Mouse (Mus musculus) small intestine, adult 2 months (tissue): ENCODE results near the gene Slc6a18. TPM values are rescaled to one million over a fixed set of nuclear protein-coding genes. Genes with fewer than 3 reads are reported as not detected.

Source experiments
- H3K27ac ChIP-seq: fragments of 200-500 bp; 2 replicates; pipeline ENCODE4 v1.5.1; 2012; ENCODE audit warnings: low read depth, low read length, control low read depth, inconsistent platforms; ENCODE audit not compliant: insufficient read depth
- H3K27me3 ChIP-seq: fragments of 200-500 bp; 2 replicates; pipeline ENCODE4 v1.6.1; 2012; ENCODE audit warnings: mild to moderate bottlenecking, moderate library complexity, low read length, inconsistent platforms; ENCODE audit not compliant: control insufficient read depth, insufficient read depth
- H3K36me3 ChIP-seq: fragments of 200-500 bp; 2 replicates; pipeline ENCODE4 v1.6.1; 2012; ENCODE audit warnings: mild to moderate bottlenecking, low read length, control low read depth, inconsistent platforms; ENCODE audit not compliant: control insufficient read depth, insufficient read depth
- H3K4me1 ChIP-seq: fragments of 200-500 bp; 2 replicates; pipeline ENCODE4 v1.6.1; 2012; ENCODE audit warnings: low read length, inconsistent platforms, mixed read lengths; ENCODE audit not compliant: control insufficient read depth, insufficient read depth, insufficient read length
- H3K4me3 ChIP-seq: fragments of 200-500 bp; 2 replicates; pipeline ENCODE4 v1.5.1; 2012; ENCODE audit warnings: low read depth, mild to moderate bottlenecking, control low read depth, inconsistent platforms, low read length, moderate library complexity
- CTCF ChIP-seq: fragments of 200-500 bp; IDR thresholded peaks from 2 replicates; pipeline ENCODE4 v1.5.1; 2012; ENCODE audit warnings: low read depth, mild to moderate bottlenecking, control low read depth, inconsistent platforms, low read length, moderate library complexity, mixed read lengths; ENCODE audit not compliant: insufficient replicate concordance, insufficient read length; ENCODE audit errors: extremely low read depth
- POLR2A ChIP-seq: fragments of 200-500 bp; IDR thresholded peaks from 2 replicates; pipeline ENCODE4 v1.6.1; 2012; ENCODE audit warnings: low read depth, mild to moderate bottlenecking, control low read depth, inconsistent platforms, low read length, moderate library complexity
- WGBS: fragments of 180-500 bp; shearing (Covaris S2); methylation state at CpG from one replicate; pipeline ENCODE4 v1.1.7; 2018; 5-methylcytosine and 5-hydroxymethylcytosine counted together
- polyA plus RNA-seq: library from polyadenylated mRNA; depleted of rRNA; stranded (reverse); fragments of >200 nt; gene quantifications from 2 replicates; pipeline ENCODE4 v1.2.3, GENCODE M21; 2012

Slc6a18 gene
- polyA plus RNA-seq, 1 experiment: 0.81 TPM

- no peak for TF ChIP-seq CTCF
- TF ChIP-seq POLR2A: no peak
- H3K4me1 ChIP-seq: no peaks in the 10 kb centered on the region
- H3K4me3 ChIP-seq: no peak overlapping the region
- no peak overlapping the region for H3K27ac ChIP-seq
- no peaks in the 10 kb centered on the region for H3K36me3 ChIP-seq
- no peaks in the 10 kb centered on the region for H3K27me3 ChIP-seq
- WGBS: 83% methylated on average over 4 of the region's 4 CpGs
These were observed 36.5 kb downstream of the Slc6a18 start for GRCm38 (mm10) chr13:73641296-73641695.

GRCm38 (mm10) chr13:73637826-73638225, 40.0 kb downstream of the Slc6a18 start:
- Histone ChIP-seq H3K4me1 (no peaks in the 10 kb centered on the region), H3K36me3 (no peaks in the 10 kb centered on the region), H3K27me3 (no peaks in the 10 kb centered on the region), H3K4me3 (no peak overlapping the region), H3K27ac (no peak overlapping the region)
- WGBS: 45% methylated on average over 6 of the region's 6 CpGs
- no peak for TF ChIP-seq POLR2A
- TF ChIP-seq CTCF: no peak

GRCm38 (mm10) chr13:73631837-73632236, 46.0 kb downstream of the Slc6a18 start:
- Histone ChIP-seq H3K27ac (no peak overlapping the region), H3K4me1 (peaks cover 9% of the 10 kb centered on the region), H3K36me3 (no peaks in the 10 kb centered on the region), H3K27me3 (no peaks in the 10 kb centered on the region), H3K4me3 (no peak overlapping the region)
- 89% methylated on average over 3 of the region's 3 CpGs for WGBS
- TF ChIP-seq POLR2A: no peak
- TF ChIP-seq CTCF: no peak

- TF ChIP-seq CTCF: no peak
- no peak for TF ChIP-seq POLR2A
- WGBS: 79% methylated on average over 11 of the region's 11 CpGs
- no peaks in the 10 kb centered on the region for H3K36me3 ChIP-seq
- H3K27me3 ChIP-seq: no peaks in the 10 kb centered on the region
- no peak overlapping the region for H3K27ac ChIP-seq
- H3K4me3 ChIP-seq: no peak overlapping the region
- H3K4me1 ChIP-seq: peaks cover 13% of the 10 kb centered on the region
These were observed 49.2 kb downstream of the Slc6a18 start for GRCm38 (mm10) chr13:73628586-73629113.

GRCm38 (mm10) chr13:73626745-73627549, 50.9 kb downstream of the Slc6a18 start, which contains the start of gene Tert:
TSS of gene Tert (plus strand) at chr13:73626911.
- WGBS: 9% methylated on average over 47 of the region's 47 CpGs
- TF ChIP-seq CTCF: peak; percentile 43; the same call in 1 of the 2 replicates
- TF ChIP-seq POLR2A: peak; percentile 19; the same call in 1 of the 2 replicates
- Histone ChIP-seq H3K27ac (no peak within 1 kb of the TSS), H3K4me3 (peak within 1 kb of the TSS; percentile 86), H3K27me3 (no peaks in the 10 kb centered on the region), H3K4me1 (peaks cover 13% of the 10 kb centered on the region), H3K36me3 (peaks cover 4% of the 10 kb centered on the region)

GRCm38 (mm10) chr13:73626410-73626744, 51.4 kb downstream of the Slc6a18 start:
- Histone ChIP-seq H3K4me3 (peak overlapping the region; percentile 86), H3K27me3 (no peaks in the 10 kb centered on the region), H3K36me3 (peaks cover 8% of the 10 kb centered on the region), H3K27ac (no peak overlapping the region), H3K4me1 (peaks cover 13% of the 10 kb centered on the region)
- TF ChIP-seq CTCF (no peak), POLR2A (no peak)
- 47% methylated on average over 6 of the region's 6 CpGs for WGBS

GRCm38 (mm10) chr13:73620637-73621036, 57.2 kb downstream of the Slc6a18 start:
- TF ChIP-seq POLR2A (no peak), CTCF (peak; percentile 20; the same call in 1 of the 2 replicates)
- H3K4me1 ChIP-seq: no peaks in the 10 kb centered on the region
- H3K36me3 ChIP-seq: peaks cover 56% of the 10 kb centered on the region
- no peak overlapping the region for H3K4me3 ChIP-seq
- H3K27me3 ChIP-seq: no peaks in the 10 kb centered on the region
- H3K27ac ChIP-seq: no peak overlapping the region
- 61% methylated on average over 6 of the region's 6 CpGs for WGBS
